Mouse (Mus musculus): ENCODE results near the gene Itpr1. TPM values are rescaled to one million over a fixed set of nuclear protein-coding genes. Genes with fewer than 3 reads are reported as not detected.

The Itpr1 gene
- 4.4 and 4.7 TPM in 2 replicates for polyA plus RNA-seq (2012; rRNA removed)

DNA sequence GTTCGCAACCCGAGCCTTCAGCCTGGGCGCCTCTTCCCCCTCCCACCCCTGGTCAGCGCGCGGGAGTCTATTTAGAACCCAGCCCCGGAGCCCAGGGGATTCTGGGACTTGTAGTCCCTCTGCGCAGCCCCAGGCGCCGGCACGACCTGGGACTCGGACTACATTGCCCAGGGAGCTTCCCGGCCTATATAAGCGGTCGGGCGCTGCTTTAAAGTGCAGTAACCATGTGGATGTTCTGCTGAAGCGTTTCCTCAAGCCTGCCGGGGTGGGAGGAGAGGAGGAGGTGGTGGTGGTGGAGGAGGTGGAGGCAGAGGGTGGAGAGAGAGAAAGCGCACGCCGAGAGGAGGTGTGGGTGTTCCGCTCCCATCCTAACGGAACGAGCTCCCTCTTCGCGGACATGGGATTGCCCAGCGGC is at the start of gene Itpr1:
Gene Itpr1, plus strand, starts transcription at position 216 of the 415 bp plus-strand sequence.
- H3K4me1 ChIP-seq (ENCODE audit: control insufficient read depth, insufficient read depth, insufficient read length, low read length) = no peaks in the 10 kb centered on the region; the same call in 1 of the 2 replicates
- H3K27me3 ChIP-seq (ENCODE audit: control insufficient read depth, insufficient read depth, low read length) = no peaks in the 10 kb centered on the region
- no peak for TF ChIP-seq CTCF (IDR thresholded peaks at IDR 0.05; ENCODE audit: extremely low read depth, insufficient read length, insufficient replicate concordance, low read depth, low read length)
- TF ChIP-seq POLR2A (IDR thresholded peaks at IDR 0.05; ENCODE audit: low read depth, low read length) = peak; percentile 98
- H3K36me3 ChIP-seq (ENCODE audit: control insufficient read depth, insufficient read depth, low read length) = 0 out of 2 replicates have a peak, but pooled peaks cover 1% of the 10 kb centered on the region
- H3K4me3 ChIP-seq (ENCODE audit: low read depth, low read length) = peak within 1 kb of the TSS; percentile 81
- WGBS = 0% methylated on average over 27 of the region's 27 CpGs
- peak within 1 kb of the TSS; percentile 50 for H3K27ac ChIP-seq (ENCODE audit: insufficient read depth, low read depth, low read length)

DNA sequence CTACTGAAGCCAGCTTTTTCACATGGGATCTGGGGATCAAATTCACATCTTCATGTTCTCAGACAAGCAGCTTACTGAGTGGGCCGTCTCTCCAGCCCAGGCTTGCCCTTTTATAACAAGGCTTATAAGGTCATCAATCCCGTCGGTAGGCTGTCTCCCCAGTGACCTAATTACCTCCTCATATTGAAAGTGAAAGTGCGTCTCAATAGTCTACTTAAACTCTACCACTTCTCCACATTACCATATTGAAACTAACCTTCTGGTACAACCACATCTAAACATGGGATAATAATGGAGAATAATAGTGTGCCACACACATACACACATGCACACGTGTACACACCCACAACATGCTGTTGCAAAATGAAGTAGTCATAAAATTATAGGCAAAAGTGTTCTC is 48.0 kb upstream of the Itpr1 start:
- H3K27ac ChIP-seq (ENCODE audit: insufficient read depth, low read depth, low read length) = no peak overlapping the region
- no peaks in the 10 kb centered on the region; the same call in 1 of the 2 replicates for H3K36me3 ChIP-seq (ENCODE audit: control insufficient read depth, insufficient read depth, low read length)
- H3K4me3 ChIP-seq (ENCODE audit: low read depth, low read length) = no peak overlapping the region
- no peaks in the 10 kb centered on the region for H3K27me3 ChIP-seq (ENCODE audit: control insufficient read depth, insufficient read depth, low read length)
- 22% methylated on average over 5 of the region's 5 CpGs for WGBS
- no peak for TF ChIP-seq POLR2A (IDR thresholded peaks at IDR 0.05; ENCODE audit: low read depth, low read length)
- TF ChIP-seq CTCF (IDR thresholded peaks at IDR 0.05; ENCODE audit: extremely low read depth, insufficient read length, insufficient replicate concordance, low read depth, low read length) = no peak
- H3K4me1 ChIP-seq (ENCODE audit: control insufficient read depth, insufficient read depth, insufficient read length, low read length) = peaks cover 2% of the 10 kb centered on the region; the same call in 1 of the 2 replicates

DNA sequence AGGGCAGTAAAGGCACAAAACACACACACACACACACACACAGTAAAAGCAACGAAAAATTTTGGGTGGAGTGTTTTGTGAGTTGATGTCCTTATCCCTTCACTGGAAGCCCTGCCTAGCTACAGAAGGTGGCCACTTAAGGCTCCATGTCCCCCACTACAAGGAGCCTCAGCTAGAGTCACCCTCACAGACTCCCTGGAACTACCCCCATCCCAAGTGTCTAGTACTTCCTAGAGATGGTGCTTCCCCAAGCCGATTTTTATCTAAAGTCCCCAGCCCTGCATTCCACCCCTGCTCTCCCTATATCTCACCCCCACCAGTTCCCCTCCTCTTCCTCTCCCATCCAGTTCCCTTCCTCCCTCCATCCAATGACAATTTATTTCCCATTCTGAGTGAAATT is 47.3 kb upstream of the Itpr1 start:
- Histone ChIP-seq H3K27me3 (ENCODE audit: control insufficient read depth, insufficient read depth, low read length) (no peaks in the 10 kb centered on the region), H3K27ac (ENCODE audit: insufficient read depth, low read depth, low read length) (no peak overlapping the region), H3K4me3 (ENCODE audit: low read depth, low read length) (no peak overlapping the region), H3K36me3 (ENCODE audit: control insufficient read depth, insufficient read depth, low read length) (no peaks in the 10 kb centered on the region; the same call in 1 of the 2 replicates), H3K4me1 (ENCODE audit: control insufficient read depth, insufficient read depth, insufficient read length, low read length) (peaks cover 2% of the 10 kb centered on the region; the same call in 1 of the 2 replicates)
- WGBS = 91% methylated on average over 2 of the region's 2 CpGs
- TF ChIP-seq POLR2A (IDR thresholded peaks at IDR 0.05; ENCODE audit: low read depth, low read length) (no peak), CTCF (IDR thresholded peaks at IDR 0.05; ENCODE audit: extremely low read depth, insufficient read length, insufficient replicate concordance, low read depth, low read length) (no peak)

DNA sequence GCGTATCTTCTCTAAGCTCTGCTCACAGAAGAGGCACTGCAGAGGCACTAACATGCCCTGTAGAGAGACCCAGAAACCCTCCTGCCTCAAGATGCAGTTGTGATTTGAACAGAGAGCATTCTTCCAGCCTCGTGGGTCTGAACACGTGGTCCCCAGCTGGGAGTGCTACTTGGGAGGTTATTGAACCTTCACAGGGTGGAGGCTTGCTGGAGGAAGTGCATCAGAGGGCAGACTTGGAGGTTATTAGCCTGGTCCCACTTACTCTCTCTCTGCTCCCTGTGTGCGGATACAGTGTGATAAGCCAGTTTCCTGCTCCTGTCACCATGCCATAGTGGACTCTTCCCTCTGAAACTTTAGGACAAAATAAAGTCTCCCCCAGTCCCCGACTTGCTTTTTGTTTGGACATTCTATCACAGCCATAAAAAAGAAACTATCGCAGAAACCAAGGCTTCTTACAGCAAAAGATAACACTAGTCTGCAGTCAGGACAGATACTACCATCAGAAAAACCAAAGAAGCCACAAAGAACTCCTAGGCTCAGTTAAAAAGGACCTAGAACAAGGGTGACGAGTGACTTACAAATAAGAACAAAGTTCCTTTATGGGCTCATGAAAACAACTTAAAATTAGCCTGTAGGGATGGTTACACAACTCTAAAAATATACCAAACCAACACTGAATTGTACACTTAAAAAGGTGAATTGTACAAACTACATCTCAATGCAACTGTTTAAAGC is 44.8 kb upstream of the Itpr1 start:
- H3K4me1 ChIP-seq (ENCODE audit: control insufficient read depth, insufficient read depth, insufficient read length, low read length) = peaks cover 2% of the 10 kb centered on the region; the same call in 1 of the 2 replicates
- WGBS = 62% methylated on average over 7 of the region's 7 CpGs
- H3K27me3 ChIP-seq (ENCODE audit: control insufficient read depth, insufficient read depth, low read length) = no peaks in the 10 kb centered on the region

DNA sequence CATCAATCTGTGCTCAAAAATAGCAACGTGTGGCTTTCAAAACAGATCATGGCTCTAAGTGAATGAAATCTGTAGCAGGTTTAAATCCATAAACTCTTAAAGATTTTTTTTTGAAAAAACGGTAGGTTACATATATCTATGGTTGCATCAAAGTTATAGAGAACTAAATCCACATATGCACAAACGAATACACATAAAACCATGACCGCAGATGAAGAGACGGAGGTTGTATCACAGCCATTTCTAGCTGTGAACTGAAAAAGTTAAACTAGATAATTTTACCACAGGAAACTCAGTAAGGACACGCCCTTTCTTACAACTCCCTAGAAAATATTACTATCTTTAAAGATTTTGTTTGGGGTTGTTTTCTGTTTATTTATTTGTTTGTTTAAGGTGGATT is 44.2 kb upstream of the Itpr1 start:
- WGBS = 82% methylated on average over 6 of the region's 6 CpGs
- no peak overlapping the region for H3K27ac ChIP-seq (ENCODE audit: insufficient read depth, low read depth, low read length)
- peaks cover 13% of the 10 kb centered on the region for H3K36me3 ChIP-seq (ENCODE audit: control insufficient read depth, insufficient read depth, low read length)
- peaks cover 2% of the 10 kb centered on the region; the same call in 1 of the 2 replicates for H3K4me1 ChIP-seq (ENCODE audit: control insufficient read depth, insufficient read depth, insufficient read length, low read length)
- TF ChIP-seq POLR2A (IDR thresholded peaks at IDR 0.05; ENCODE audit: low read depth, low read length) (no peak), CTCF (IDR thresholded peaks at IDR 0.05; ENCODE audit: extremely low read depth, insufficient read length, insufficient replicate concordance, low read depth, low read length) (no peak)
- no peaks in the 10 kb centered on the region for H3K27me3 ChIP-seq (ENCODE audit: control insufficient read depth, insufficient read depth, low read length)
- H3K4me3 ChIP-seq (ENCODE audit: low read depth, low read length) = no peak overlapping the region

More for the DNA sequence above, 44.8 kb upstream of the Itpr1 start:
- Histone ChIP-seq H3K27ac (ENCODE audit: insufficient read depth, low read depth, low read length) (0 out of 2 replicates have a peak overlapping the region, but pooled peaks have one; percentile 35), H3K4me3 (ENCODE audit: low read depth, low read length) (no peak overlapping the region), H3K36me3 (ENCODE audit: control insufficient read depth, insufficient read depth, low read length) (peaks cover 11% of the 10 kb centered on the region)
- TF ChIP-seq CTCF (IDR thresholded peaks at IDR 0.05; ENCODE audit: extremely low read depth, insufficient read length, insufficient replicate concordance, low read depth, low read length) (no peak), POLR2A (IDR thresholded peaks at IDR 0.05; ENCODE audit: low read depth, low read length) (no peak)

DNA sequence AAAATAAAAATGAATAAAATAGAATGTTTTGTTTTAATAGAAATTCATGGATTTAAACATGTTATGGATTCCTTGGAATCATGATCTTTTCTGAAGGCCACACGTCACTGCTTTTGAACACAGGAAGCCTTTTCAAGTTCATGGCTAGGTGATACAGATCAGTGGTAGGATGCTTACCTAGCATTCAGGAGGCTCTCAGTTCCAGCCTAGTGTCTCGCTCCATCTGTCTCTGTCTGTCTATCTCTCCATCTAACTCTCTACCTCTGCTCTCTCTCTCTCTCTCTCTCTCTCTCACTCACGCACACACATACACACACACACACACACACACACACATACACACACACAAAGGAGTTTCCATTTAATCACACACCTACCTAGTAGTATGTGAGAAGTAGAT is 43.4 kb upstream of the Itpr1 start:
- no peak overlapping the region for H3K27ac ChIP-seq (ENCODE audit: insufficient read depth, low read depth, low read length)
- H3K27me3 ChIP-seq (ENCODE audit: control insufficient read depth, insufficient read depth, low read length) = no peaks in the 10 kb centered on the region
- H3K4me1 ChIP-seq (ENCODE audit: control insufficient read depth, insufficient read depth, insufficient read length, low read length) = peaks cover 2% of the 10 kb centered on the region; the same call in 1 of the 2 replicates
- WGBS = 87% methylated on average over 3 of the region's 3 CpGs
- no peak overlapping the region for H3K4me3 ChIP-seq (ENCODE audit: low read depth, low read length)
- TF ChIP-seq POLR2A (IDR thresholded peaks at IDR 0.05; ENCODE audit: low read depth, low read length) (no peak), CTCF (IDR thresholded peaks at IDR 0.05; ENCODE audit: extremely low read depth, insufficient read length, insufficient replicate concordance, low read depth, low read length) (no peak)
- peaks cover 14% of the 10 kb centered on the region for H3K36me3 ChIP-seq (ENCODE audit: control insufficient read depth, insufficient read depth, low read length)

DNA sequence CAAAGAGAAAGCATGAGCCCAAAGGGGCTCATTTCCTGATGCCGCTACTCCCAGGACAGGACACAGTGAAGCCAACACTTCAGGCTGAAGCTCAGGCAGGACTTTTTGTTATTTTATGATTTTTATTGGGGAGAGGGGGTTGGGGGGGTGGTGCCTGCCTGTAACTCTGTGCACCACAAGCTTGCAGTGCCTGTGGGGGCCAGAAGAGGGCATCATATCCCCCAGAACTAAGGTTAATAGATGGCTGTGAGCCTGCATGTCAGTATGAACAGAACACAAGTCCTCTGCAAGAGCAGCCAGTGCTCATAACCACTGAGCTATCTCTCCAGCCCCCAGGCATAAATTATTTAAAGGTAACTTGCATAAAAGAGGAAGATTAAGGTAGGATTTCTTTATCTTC is 40.7 kb upstream of the Itpr1 start:
- H3K27ac ChIP-seq (ENCODE audit: insufficient read depth, low read depth, low read length) = no peak overlapping the region
- H3K27me3 ChIP-seq (ENCODE audit: control insufficient read depth, insufficient read depth, low read length) = no peaks in the 10 kb centered on the region

More for the DNA sequence above, 40.7 kb upstream of the Itpr1 start:
- Histone ChIP-seq H3K36me3 (ENCODE audit: control insufficient read depth, insufficient read depth, low read length) (peaks cover 24% of the 10 kb centered on the region), H3K4me3 (ENCODE audit: low read depth, low read length) (no peak overlapping the region), H3K4me1 (ENCODE audit: control insufficient read depth, insufficient read depth, insufficient read length, low read length) (no peaks in the 10 kb centered on the region)
- WGBS = 100% methylated on average over 1 of the region's 1 CpGs
- TF ChIP-seq CTCF (IDR thresholded peaks at IDR 0.05; ENCODE audit: extremely low read depth, insufficient read length, insufficient replicate concordance, low read depth, low read length) = no peak
- TF ChIP-seq POLR2A (IDR thresholded peaks at IDR 0.05; ENCODE audit: low read depth, low read length) = no peak
